Mouse (Mus musculus) limb, embryonic 11.5 days (tissue): ENCODE data around the gene Rxra. TPM values are rescaled to one million over a fixed set of nuclear protein-coding genes. Genes with fewer than 3 reads are reported as not detected.

Experiments used
- ATAC-seq: fragments of 200-750 bp; cut with Nextera tagmentation; 2 replicates; pipeline ENCODE4 v1.8.0; 2017; ENCODE audit warnings: low read depth; ENCODE audit not compliant: insufficient number of reproducible peaks, low FRiP score, low TSS enrichment
- DNase-seq: peaks from one replicate; pipeline ENCODE4 v3.0.0-alpha.2; 2015; ENCODE audit warnings: low spot score
- H3K27ac ChIP-seq: fragments of 300-500 bp; sonication (generic); replicated peaks from 2 replicates; pipeline ENCODE4 v1.5.1; 2014; ENCODE audit warnings: low read depth, mild to moderate bottlenecking, low read length
- H3K27me3 ChIP-seq: fragments of 300-500 bp; sonication (generic); 2 replicates; pipeline ENCODE4 v1.6.1; 2014; ENCODE audit warnings: mild to moderate bottlenecking, low read length, mixed read lengths; ENCODE audit not compliant: control insufficient read depth, insufficient read depth
- H3K36me3 ChIP-seq: fragments of 300-500 bp; sonication (generic); 2 replicates; pipeline ENCODE4 v1.6.1; 2014; ENCODE audit warnings: mild to moderate bottlenecking, low read length, moderate library complexity, mixed read lengths; ENCODE audit not compliant: control insufficient read depth, insufficient read depth
- H3K4me1 ChIP-seq: fragments of 300-500 bp; sonication (generic); 2 replicates; pipeline ENCODE4 v1.6.1; 2014; ENCODE audit warnings: low read length, mixed read lengths; ENCODE audit not compliant: control insufficient read depth, insufficient read depth
- H3K4me2 ChIP-seq: fragments of 300-500 bp; sonication (generic); 2 replicates; pipeline ENCODE4 v1.6.1; 2014; ENCODE audit warnings: low read depth, mild to moderate bottlenecking, moderate library complexity; ENCODE audit not compliant: severe bottlenecking
- H3K4me3 ChIP-seq: fragments of 300-500 bp; sonication (generic); 2 replicates; pipeline ENCODE4 v1.5.1; 2014; ENCODE audit warnings: low read depth, low read length
- H3K9ac ChIP-seq: fragments of 300-500 bp; sonication (generic); 2 replicates; pipeline ENCODE4 v1.6.1; 2014; ENCODE audit warnings: mild to moderate bottlenecking, low read length
- H3K9me3 ChIP-seq: fragments of 300-500 bp; sonication (generic); 2 replicates; pipeline ENCODE4 v1.6.1; 2016; ENCODE audit warnings: low read length; ENCODE audit not compliant: control insufficient read depth
- WGBS: fragments of 180-500 bp; shearing (Covaris S2); extraction: QIAGEN DNeasy Blood & Tissue Kit; methylation state at CpG from one replicate; pipeline ENCODE4 v1.1.7; 2014; 5-methylcytosine and 5-hydroxymethylcytosine counted together
- polyA plus RNA-seq: library from polyadenylated mRNA; unstranded; fragments of >200 nt; fragmentation: Nextera tagmentation; extraction: Ambion mirVana; gene quantifications from 2 replicates; pipeline ENCODE4 v1.2.1, GENCODE M21; 2014

Gene Rxra
- polyA plus RNA-seq, 1 experiment from 2014 or later = 8.7 TPM

GRCm38 (mm10) chr2:27750399-27751134, 74.3 kb downstream of the Rxra start:
- Histone ChIP-seq H3K27me3 (no peaks in the 10 kb centered on the region), H3K4me1 (peaks cover 17% of the 10 kb centered on the region), H3K9me3 (no peaks in the 10 kb centered on the region), H3K36me3 (peaks cover 5% of the 10 kb centered on the region; the same call in 1 of the 2 replicates), H3K4me3 (no peak overlapping the region), H3K9ac (no peak overlapping the region), H3K4me2 (no peak overlapping the region), H3K27ac (no peak overlapping the region)
- no peak for DNase-seq
- ATAC-seq = no peak
- 57% methylated on average over 12 of the region's 12 CpGs for WGBS

GRCm38 (mm10) chr2:27751135-27751519, 74.9 kb downstream of the Rxra start:
- no peak for ATAC-seq
- Histone ChIP-seq H3K9ac (no peak overlapping the region), H3K4me2 (no peak overlapping the region), H3K27ac (no peak overlapping the region), H3K9me3 (no peaks in the 10 kb centered on the region), H3K36me3 (peaks cover 5% of the 10 kb centered on the region; the same call in 1 of the 2 replicates), H3K4me1 (peaks cover 11% of the 10 kb centered on the region), H3K4me3 (no peak overlapping the region), H3K27me3 (no peaks in the 10 kb centered on the region)
- no peak for DNase-seq
- 39% methylated on average over 7 of the region's 7 CpGs for WGBS

GRCm38 (mm10) chr2:27751803-27752202, 75.6 kb downstream of the Rxra start:
- Histone ChIP-seq H3K4me1 (peaks cover 7% of the 10 kb centered on the region), H3K4me3 (no peak overlapping the region), H3K36me3 (peaks cover 5% of the 10 kb centered on the region; the same call in 1 of the 2 replicates), H3K4me2 (no peak overlapping the region), H3K9me3 (no peaks in the 10 kb centered on the region), H3K27me3 (no peaks in the 10 kb centered on the region), H3K9ac (no peak overlapping the region), H3K27ac (no peak overlapping the region)
- no peak for DNase-seq
- WGBS = 92% methylated on average over 4 of the region's 4 CpGs
- no peak for ATAC-seq

GRCm38 (mm10) chr2:27754094-27754493, 77.9 kb downstream of the Rxra start:
- ATAC-seq (no peak), DNase-seq (no peak)
- H3K27ac ChIP-seq = no peak overlapping the region
- no peak overlapping the region for H3K4me3 ChIP-seq
- no peaks in the 10 kb centered on the region; the same call in 1 of the 2 replicates for H3K36me3 ChIP-seq
- H3K4me1 ChIP-seq = peaks cover 27% of the 10 kb centered on the region
- H3K27me3 ChIP-seq = no peaks in the 10 kb centered on the region
- no peak overlapping the region for H3K9ac ChIP-seq
- H3K4me2 ChIP-seq = no peak overlapping the region
- WGBS = 95% methylated on average over 9 of the region's 9 CpGs
- H3K9me3 ChIP-seq = no peaks in the 10 kb centered on the region

- H3K4me3 ChIP-seq = no peak overlapping the region
- H3K9ac ChIP-seq = no peak overlapping the region
- ATAC-seq (no peak), DNase-seq (no peak)
- H3K9me3 ChIP-seq = no peaks in the 10 kb centered on the region
- H3K27me3 ChIP-seq = no peaks in the 10 kb centered on the region
- peaks cover 22% of the 10 kb centered on the region for H3K4me1 ChIP-seq
- 95% methylated on average over 13 of the region's 13 CpGs for WGBS
- no peak overlapping the region for H3K27ac ChIP-seq
- H3K4me2 ChIP-seq = no peak overlapping the region
- H3K36me3 ChIP-seq = peaks cover 3% of the 10 kb centered on the region
Measured at GRCm38 (mm10) chr2:27755986-27756641, 79.9 kb downstream of the Rxra start.

- H3K36me3 ChIP-seq = peaks cover 3% of the 10 kb centered on the region
- DNase-seq (peak; percentile 60), ATAC-seq (no peak; the same call in 1 of the 2 replicates)
- 0 out of 2 replicates have a peak overlapping the region, but pooled peaks have one; percentile 13 for H3K9ac ChIP-seq
- H3K4me2 ChIP-seq = 0 out of 2 replicates have a peak overlapping the region, but pooled peaks have one; percentile 13
- H3K4me3 ChIP-seq = no peak overlapping the region
- no peaks in the 10 kb centered on the region for H3K27me3 ChIP-seq
- peaks cover 22% of the 10 kb centered on the region for H3K4me1 ChIP-seq
- H3K27ac ChIP-seq = peak overlapping the region; percentile 87
- H3K9me3 ChIP-seq = no peaks in the 10 kb centered on the region
- 40% methylated on average over 20 of the region's 20 CpGs for WGBS
Measured at GRCm38 (mm10) chr2:27758414-27759301, 82.4 kb downstream of the Rxra start.

- Histone ChIP-seq H3K4me1 (peaks cover 30% of the 10 kb centered on the region), H3K36me3 (peaks cover 3% of the 10 kb centered on the region)
Measured at GRCm38 (mm10) chr2:27759431-27759830, 83.2 kb downstream of the Rxra start.

More at GRCm38 (mm10) chr2:27759431-27759830, 83.2 kb downstream of the Rxra start:
- H3K27me3 ChIP-seq = no peaks in the 10 kb centered on the region
- no peaks in the 10 kb centered on the region for H3K9me3 ChIP-seq
- no peak for ATAC-seq
- H3K4me3 ChIP-seq = no peak overlapping the region
- 95% methylated on average over 14 of the region's 14 CpGs for WGBS
- H3K4me2 ChIP-seq = no peak overlapping the region
- no peak overlapping the region for H3K9ac ChIP-seq
- peak overlapping the region; percentile 87; the same call in 1 of the 2 replicates for H3K27ac ChIP-seq
- DNase-seq = no peak
